Mouse (Mus musculus): ENCODE data around the gene Tmem214. TPM values are rescaled to one million over a fixed set of nuclear protein-coding genes. Genes with fewer than 3 reads are reported as not detected.
A peak's percentile ranks its signal among the peaks of the same experiment; 100 is the strongest.

Tmem214 gene
- total RNA-seq, 1 experiment from 2014 or later = 12.0 TPM

- ATAC-seq (replicated peaks in 1 of 2; ENCODE audit: insufficient read depth in 1 of 2, low FRiP score in 2 of 2, low TSS enrichment in 1 of 2, low read depth in 1 of 2, poor library complexity in 2 of 2, severe bottlenecking in 2 of 2) = peak; percentile 90 to 95
Measured at GRCm38 (mm10) chr5:30921256-30922033, 53.6 kb downstream of the Tmem214 start, which contains the start of gene Khk. Gene Khk (plus strand): TSS chr5:30921431.

GRCm38 (mm10) chr5:30922581-30923041 lies 54.8 kb downstream of the Tmem214 start:
- no peak for ATAC-seq (replicated peaks in 1 of 2; ENCODE audit: insufficient read depth in 1 of 2, low FRiP score in 2 of 2, low TSS enrichment in 1 of 2, low read depth in 1 of 2, poor library complexity in 2 of 2, severe bottlenecking in 2 of 2)

GRCm38 (mm10) chr5:30923119-30923518 lies 55.3 kb downstream of the Tmem214 start:
- no peak for ATAC-seq (replicated peaks in 1 of 2; ENCODE audit: insufficient read depth in 1 of 2, low FRiP score in 2 of 2, low TSS enrichment in 1 of 2, low read depth in 1 of 2, poor library complexity in 2 of 2, severe bottlenecking in 2 of 2)

GRCm38 (mm10) chr5:30924614-30925013 lies 56.8 kb downstream of the Tmem214 start:
- no peak for ATAC-seq (replicated peaks in 1 of 2; ENCODE audit: insufficient read depth in 1 of 2, low FRiP score in 2 of 2, low TSS enrichment in 1 of 2, low read depth in 1 of 2, poor library complexity in 2 of 2, severe bottlenecking in 2 of 2)

- ATAC-seq (replicated peaks in 1 of 2; ENCODE audit: insufficient read depth in 1 of 2, low FRiP score in 2 of 2, low TSS enrichment in 1 of 2, low read depth in 1 of 2, poor library complexity in 2 of 2, severe bottlenecking in 2 of 2) = no peak
Measured at GRCm38 (mm10) chr5:30925217-30925616, 57.4 kb downstream of the Tmem214 start.

GRCm38 (mm10) chr5:30926073-30926472 lies 58.3 kb downstream of the Tmem214 start:
- ATAC-seq (replicated peaks in 1 of 2; ENCODE audit: insufficient read depth in 1 of 2, low FRiP score in 2 of 2, low TSS enrichment in 1 of 2, low read depth in 1 of 2, poor library complexity in 2 of 2, severe bottlenecking in 2 of 2) = no peak

GRCm38 (mm10) chr5:30927945-30928529 lies 60.2 kb downstream of the Tmem214 start:
- ATAC-seq (replicated peaks in 1 of 2; ENCODE audit: insufficient read depth in 1 of 2, low FRiP score in 2 of 2, low TSS enrichment in 1 of 2, low read depth in 1 of 2, poor library complexity in 2 of 2, severe bottlenecking in 2 of 2) = no peak

Other genes starting within 250 kb of the Tmem214 start
- gene Slc35f6, start 220.1 kb upstream of the Tmem214 start, total RNA-seq (2017) = 3.3 and 5.7 TPM in 2 replicates
- 74.1 and 81.4 TPM in 2 replicates for gene Cenpa, start 201.2 kb upstream of the Tmem214 start, total RNA-seq (2017)
- not detected in 2 replicates for gene Dpysl5, start 156.4 kb upstream of the Tmem214 start, total RNA-seq (2017)
- gene Mapre3, start 53.4 kb upstream of the Tmem214 start, total RNA-seq (2017) = 0.88 and 2.8 TPM in 2 replicates
- 19.3 and 25.6 TPM in 2 replicates for gene Agbl5, start 20.7 kb downstream of the Tmem214 start, total RNA-seq (2017)
- 190 and 197 TPM in 2 replicates for gene Ost4, start 39.8 kb downstream of the Tmem214 start, total RNA-seq (2017)
- gene Emilin1, start 45.4 kb downstream of the Tmem214 start, total RNA-seq (2017) = 31.9 and 48.9 TPM in 2 replicates
- gene Khk, start 53.4 kb downstream of the Tmem214 start, total RNA-seq (2017) = 69.2 and 71.8 TPM in 2 replicates
- gene Cgref1, start 77.6 kb downstream of the Tmem214 start, total RNA-seq (2017) = not detected in 2 replicates
- 56.5 and 72.3 TPM in 2 replicates for gene Preb, start 92.3 kb downstream of the Tmem214 start, total RNA-seq (2017)
- gene Tcf23, start 100.7 kb downstream of the Tmem214 start, total RNA-seq (2017) = not detected in 2 replicates
- 69.1 and 74.0 TPM in 2 replicates for gene Atraid, start 180.3 kb downstream of the Tmem214 start, total RNA-seq (2017)
- gene Slc5a6, start 180.9 kb downstream of the Tmem214 start, total RNA-seq (2017) = 5.1 and 6.7 TPM in 2 replicates
- 22.2 and 33.5 TPM in 2 replicates for gene Cad, start 186.8 kb downstream of the Tmem214 start, total RNA-seq (2017)
- gene Dnajc5g, start 238.3 kb downstream of the Tmem214 start, total RNA-seq (2017) = not detected in 2 replicates
- gene Slc30a3, start 240.2 kb downstream of the Tmem214 start, total RNA-seq (2017) = not detected in 2 replicates
- gene Trim54, start 248.7 kb downstream of the Tmem214 start, total RNA-seq (2017) = not detected in 2 replicates